Mouse (Mus musculus) myocyte (in vitro differentiated cells): ENCODE results near the gene Abcc2.

Source experiments
- CEBPB ChIP-seq: IDR thresholded peaks from 2 replicates; pipeline ENCODE4 v1.6.1; 2011; ENCODE audit warnings: mild to moderate bottlenecking, moderate library complexity; ENCODE audit not compliant: poor library complexity, insufficient read depth, severe bottlenecking
- MYOG ChIP-seq, 3 experiments: IDR thresholded peaks; one replicate each; pipeline ENCODE4 v1.6.1; 2011; ENCODE audit warnings: control low read depth in 2 of 3, low read depth in 2 of 3, mild to moderate bottlenecking in 2 of 3; ENCODE audit not compliant: insufficient read length in 2 of 3, control insufficient read depth in 1 of 3, insufficient read depth in 1 of 3
- POLR2A ChIP-seq: IDR thresholded peaks from one replicate; pipeline ENCODE4 v1.6.1; 2011; ENCODE audit warnings: low read depth, mild to moderate bottlenecking, control low read depth, moderate library complexity; ENCODE audit not compliant: insufficient read length
- TCF12 ChIP-seq: IDR thresholded peaks from one replicate; pipeline ENCODE4 v1.6.1; 2011; ENCODE audit warnings: mild to moderate bottlenecking, control low read depth; ENCODE audit not compliant: poor library complexity, insufficient read depth, severe bottlenecking

GRCm38 (mm10) chr19:43887242-43887641, 105.2 kb downstream of the Abcc2 start:
- TF ChIP-seq TCF12 (no peak), CEBPB (no peak), MYOG (IDR thresholded peaks at IDR 0.05; ENCODE audit: control insufficient read depth in 1 of 3, insufficient read depth in 1 of 3, insufficient read length in 2 of 3, low read depth in 2 of 3) (no peak), POLR2A (no peak)
